Mouse (Mus musculus) megakaryocyte, embryonic 14.5 days (primary cell): ENCODE results near the gene Gm13889.

Experiments used
- FLI1 ChIP-seq: IDR thresholded peaks from 2 replicates; pipeline ENCODE4 v1.6.1; 2012; ENCODE audit warnings: low read length, inconsistent platforms, mixed read lengths
- GATA1 ChIP-seq: IDR thresholded peaks from 3 replicates; pipeline ENCODE4 v1.6.1; 2012; ENCODE audit warnings: mixed read lengths, low read length, inconsistent platforms, borderline replicate concordance

- TF ChIP-seq FLI1 (no peak), GATA1 (no peak)
Observed at GRCm38 (mm10) chr2:93964494-93965160, 7.6 kb upstream of the Gm13889 start.
